Mouse (Mus musculus) mouse trophoblast stem cell (cell line): ENCODE measurements around the gene Plekhh2.

Source experiments
- in situ Hi-C, 2 experiments: fragments of 300-500 bp; cut with MseI, MboI; formaldehyde crosslinking; loops; 2 replicates in 1 of 2; 3 replicates in 1 of 2; pipeline ENCODE4 v1.15.1; 2025

Gene Plekhh2

DNA sequence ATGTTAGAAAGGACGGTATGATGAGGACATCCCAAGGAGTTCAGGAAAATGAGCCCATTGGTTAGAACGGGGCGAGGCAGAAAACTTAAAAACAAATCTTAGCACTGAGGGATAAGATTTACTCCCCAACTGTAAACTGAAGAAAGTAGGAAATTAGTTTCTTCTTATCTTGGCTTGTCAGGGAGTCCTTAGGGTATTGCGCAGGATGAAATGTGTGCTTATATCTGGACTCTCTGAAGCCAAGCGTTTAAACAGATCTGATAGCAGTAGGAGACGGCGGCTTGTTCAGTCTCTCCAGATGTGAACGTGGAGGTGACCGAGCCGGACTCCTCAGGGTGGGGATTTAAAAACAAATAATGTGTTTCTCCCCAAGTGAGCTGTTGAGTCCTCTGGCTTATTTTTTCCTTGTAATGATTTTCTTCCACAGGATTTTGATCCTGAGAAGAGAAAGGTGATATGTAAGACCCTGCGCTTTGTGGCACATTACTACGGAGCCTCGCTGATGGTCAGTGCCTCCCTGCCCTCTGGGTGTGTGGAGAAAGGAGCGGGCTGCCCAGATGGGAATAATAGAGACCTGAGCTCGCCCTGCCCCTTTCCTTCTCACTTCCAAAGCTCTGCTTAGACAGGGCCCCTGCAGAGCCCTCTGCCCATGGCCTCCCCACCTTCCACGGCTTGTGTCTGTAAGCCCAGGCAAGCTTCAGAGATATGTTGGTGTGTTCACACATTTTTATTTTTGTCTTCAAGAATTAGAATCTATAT lies 132.8 kb downstream of the Plekhh2 start:
- in situ Hi-C loops, result no loop called here

DNA sequence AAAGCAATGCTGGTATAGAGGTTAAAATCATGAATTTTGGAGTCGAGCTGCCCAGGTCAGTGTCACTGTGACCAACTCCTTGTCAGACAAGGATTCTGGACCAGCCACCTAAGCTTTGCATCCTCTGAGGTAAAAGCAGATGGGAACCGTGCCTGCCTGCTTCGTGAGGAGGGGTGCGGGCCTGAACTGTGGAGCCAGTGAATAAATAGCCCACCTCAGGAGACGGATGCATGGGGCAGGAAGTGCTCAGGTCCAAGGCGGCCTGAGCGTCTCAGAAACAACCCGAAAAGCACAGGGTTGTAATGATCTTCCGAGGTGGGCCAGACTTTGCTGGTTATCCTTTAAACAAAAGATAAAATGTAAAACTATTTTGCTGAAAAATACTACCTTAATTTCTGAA lies 133.4 kb downstream of the Plekhh2 start:
- in situ Hi-C loops, result no loop called here

DNA sequence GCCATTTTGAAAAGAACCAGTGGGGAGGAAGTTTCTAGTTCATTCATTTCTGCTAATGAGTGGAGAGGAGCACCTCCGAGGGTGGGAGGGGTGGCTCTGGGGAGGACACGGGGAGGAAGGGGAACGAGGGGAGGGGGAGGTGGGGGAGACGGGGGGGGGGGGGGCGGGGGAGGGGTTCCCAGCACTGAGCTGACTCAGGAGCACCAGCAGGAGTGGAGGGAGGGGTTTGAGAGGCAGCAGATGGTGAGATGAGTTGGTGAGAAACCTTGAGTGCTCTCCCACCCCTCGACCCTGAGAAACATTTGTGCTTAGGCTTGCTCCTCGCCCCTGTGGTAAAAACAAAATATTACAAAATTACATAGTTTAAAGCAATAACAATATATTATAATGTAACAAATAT lies 134.2 kb downstream of the Plekhh2 start:
- in situ Hi-C loops, result no loop called here

DNA sequence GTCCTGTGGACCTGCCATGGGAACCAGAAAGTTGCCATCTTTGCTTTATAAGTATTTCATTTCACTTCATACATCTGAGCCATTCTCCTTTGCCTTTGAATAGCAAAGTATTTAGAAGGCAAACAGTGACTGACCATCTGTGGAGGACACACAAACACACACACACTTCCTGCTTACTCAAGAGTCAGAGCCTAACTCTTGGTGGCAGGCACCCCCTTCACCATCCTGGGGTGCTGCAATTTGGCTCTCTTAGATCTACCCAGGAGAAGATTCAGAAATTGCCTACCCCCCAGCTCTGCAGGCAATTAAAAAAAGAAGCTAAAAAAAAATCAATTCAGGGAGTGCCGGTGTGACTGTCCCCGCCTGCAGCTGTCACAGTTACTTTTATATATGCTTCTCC lies 134.8 kb downstream of the Plekhh2 start:
- in situ Hi-C loops, result no loop called here

DNA sequence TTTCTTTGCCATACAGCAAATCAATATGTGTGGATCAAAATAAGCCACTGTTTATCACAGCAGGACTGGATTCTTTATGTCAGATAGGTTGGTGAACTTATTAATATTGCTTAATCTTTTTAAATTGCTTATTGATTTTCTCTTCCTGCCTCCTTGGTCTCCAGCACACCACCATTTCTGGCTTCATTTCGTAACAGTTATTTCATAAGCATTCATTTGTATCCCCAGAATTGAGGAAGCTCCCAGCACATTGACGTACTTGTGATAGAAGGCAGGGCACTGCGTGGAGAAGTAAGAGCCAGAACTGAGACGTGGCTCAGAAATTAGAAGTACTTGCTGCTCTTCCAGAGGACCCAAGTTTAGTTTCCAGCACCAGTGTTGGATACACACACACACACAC lies 135.9 kb downstream of the Plekhh2 start:
- in situ Hi-C loops, result no loop called here

DNA sequence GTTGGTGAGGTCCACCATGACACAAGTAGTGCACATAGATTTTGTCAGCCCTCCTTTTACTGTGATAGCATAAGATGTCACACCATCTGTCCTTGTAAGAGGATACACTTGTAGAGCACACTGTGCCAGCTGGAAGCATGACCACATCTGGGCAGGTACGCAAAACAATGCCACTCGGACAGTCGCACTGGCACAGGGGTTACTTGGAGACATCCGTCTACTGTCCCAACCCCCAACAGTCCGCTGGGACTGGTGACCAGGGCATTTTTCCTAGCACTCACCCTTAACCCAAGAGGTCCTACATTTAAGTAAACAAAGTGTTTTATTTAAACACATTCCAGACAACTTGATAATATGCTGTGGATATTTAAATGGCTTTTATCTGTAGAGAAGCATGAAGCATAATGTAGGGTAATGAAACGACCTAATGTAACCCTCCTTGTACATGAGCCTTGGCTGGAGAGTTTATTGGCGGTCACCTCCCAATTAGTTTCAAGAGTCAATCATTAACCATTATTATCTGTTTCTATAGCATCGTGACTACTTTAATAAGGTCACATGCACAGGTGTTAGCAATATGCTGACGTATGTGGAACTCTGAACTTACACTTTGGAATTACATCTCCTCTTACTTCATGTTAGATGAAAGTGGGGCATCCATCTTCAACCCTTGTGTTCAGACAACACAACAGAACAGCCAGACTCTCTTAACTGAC lies 138.8 kb downstream of the Plekhh2 start:
- in situ Hi-C loops, result no loop called here

DNA sequence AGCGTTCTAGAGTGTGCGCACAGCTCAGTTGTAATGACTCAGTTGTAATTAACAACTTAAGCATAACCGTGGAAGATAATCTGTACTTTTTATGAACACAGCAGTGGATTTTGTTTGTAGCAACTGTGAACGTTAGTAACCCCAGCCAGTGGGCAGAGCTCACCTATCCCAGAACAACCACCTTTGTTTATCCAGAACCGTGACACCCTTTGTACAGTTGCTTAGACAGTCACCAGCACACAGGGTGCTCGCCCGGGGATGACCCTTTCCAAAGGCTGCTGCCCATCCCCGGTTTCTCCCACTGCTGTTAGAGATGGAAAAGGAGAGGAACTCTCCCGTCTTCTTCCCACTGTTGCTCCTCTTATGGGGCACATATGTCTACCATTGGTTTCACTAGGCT lies 141.8 kb downstream of the Plekhh2 start:
- in situ Hi-C loops, result no loop called here

DNA sequence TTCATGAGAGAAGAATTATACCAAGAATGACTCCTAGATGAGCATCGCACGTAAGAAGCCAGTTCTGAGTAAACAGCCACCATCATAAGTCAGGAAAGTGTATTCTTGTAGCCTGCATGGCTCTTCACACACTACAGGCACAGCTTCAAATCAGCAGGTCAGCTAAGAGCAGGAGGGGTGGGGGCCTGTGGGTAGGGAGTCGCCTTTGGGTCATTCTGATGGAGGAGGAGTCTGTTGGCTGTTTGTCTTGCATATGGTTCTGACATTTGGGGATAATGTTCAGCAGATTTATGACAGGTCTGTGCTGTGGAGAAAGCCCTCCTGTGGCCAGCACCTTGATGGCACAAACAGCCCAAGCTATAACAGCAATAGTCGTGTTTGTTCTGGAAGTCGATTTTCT lies 144.5 kb downstream of the Plekhh2 start:
- in situ Hi-C loops, result no loop called here

DNA sequence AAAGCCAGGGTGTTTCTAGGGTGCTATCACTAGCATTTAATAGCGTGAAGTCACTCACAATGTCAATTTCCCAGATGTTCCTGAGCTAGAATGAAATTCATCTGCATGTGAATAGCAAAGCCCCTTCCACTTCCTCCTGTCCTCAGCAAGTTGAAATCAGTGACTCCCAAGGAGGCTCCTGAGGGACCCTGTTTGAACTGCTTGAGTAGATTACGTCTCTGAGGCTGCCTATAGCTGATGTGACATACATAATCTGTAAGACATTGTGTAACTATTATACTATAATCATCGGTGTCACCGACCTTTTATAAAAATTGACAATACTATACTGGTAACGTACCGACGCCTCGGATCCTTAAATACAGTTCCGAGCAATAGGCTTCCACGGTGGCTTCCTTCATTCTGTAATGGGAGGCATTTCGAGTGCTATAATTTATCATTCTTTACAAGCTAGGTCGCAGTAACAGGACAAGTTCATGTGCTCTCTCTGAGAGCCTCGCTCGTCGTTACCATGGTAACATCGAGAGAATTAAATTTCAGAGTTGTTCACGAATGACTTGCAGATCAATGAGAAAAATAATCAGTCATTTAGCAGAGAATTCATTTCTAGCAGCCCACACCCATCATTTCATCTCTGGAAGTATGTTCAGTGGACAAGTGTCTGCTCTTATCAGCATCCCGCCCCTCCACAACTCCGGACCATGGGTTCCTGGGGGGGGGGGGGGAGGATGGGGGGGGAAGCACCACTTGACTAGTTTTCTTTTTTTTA lies 145.1 kb downstream of the Plekhh2 start:
- in situ Hi-C loops, result no loop called here

DNA sequence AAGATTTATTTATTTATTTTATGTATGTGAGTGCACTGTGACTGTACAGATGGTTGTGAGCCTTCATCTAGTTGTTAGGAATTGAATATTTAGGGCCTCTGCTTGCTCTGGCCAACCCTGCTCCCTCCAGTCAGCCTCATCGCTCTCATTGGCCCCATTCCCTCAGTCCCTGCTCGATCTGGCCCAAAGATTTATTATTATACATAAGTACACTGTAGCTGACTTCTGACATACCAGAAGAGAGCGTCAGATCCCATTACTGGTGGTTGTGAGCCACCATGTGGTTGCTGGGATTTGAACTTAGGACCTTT lies 145.7 kb downstream of the Plekhh2 start:
- in situ Hi-C loops, result no loop called here

DNA sequence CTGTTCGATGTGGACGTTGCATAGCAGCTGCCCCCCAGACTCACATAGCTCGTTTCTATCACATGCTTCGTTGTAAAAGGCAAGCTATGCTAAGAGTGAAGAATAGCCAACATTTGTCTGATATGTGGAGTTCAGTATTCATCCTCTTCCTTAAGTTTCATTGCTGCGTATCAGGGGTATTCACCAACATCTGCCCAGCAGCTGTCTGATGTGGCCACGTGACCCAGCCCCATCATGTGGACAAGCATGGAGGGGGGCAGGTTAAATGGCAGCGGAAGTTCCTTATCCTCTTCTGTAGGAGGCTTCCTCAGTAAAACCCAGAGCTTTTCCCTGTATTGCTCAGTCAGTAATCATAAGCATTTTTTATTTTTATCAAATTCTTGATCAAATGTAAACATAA lies 146.1 kb downstream of the Plekhh2 start:
- in situ Hi-C loops, result no loop called here

DNA sequence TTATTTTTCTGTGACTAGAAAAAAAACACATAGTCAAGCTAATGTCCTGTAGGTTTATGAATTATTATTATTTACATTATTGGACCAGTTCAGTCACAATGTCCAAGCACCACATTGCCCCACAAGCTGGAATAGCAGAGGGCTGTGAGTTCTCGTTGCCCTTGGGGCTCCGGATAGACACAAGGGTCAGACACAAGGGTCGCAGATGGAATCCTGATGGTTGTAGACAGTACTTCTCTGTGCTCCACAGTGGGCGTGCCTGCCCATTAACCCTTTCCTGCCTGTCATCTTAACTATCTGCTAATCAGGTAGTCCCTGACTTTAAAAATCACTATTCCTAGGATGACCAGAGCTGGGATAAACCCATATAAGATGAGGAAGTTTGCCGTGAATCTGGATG lies 146.5 kb downstream of the Plekhh2 start:
- in situ Hi-C loops, result no loop called here

DNA sequence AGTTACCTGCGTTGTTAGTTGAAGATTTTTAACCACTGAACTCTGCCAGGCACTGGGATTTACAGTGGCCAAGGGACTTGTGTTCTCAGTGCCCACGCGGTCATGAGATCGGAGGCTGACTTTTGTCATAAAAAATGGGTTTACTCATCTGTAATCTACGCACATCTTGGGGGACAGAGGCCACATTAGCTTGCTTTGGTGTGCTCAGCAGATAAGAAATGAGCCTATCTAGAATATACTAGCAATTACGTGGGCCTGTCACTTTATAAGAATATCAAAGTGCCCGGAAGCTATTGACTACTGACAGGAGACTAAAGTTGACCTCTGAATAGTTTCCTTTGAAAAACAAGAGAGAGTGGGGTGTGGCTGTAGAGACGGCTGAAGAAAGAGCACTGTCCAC lies 147.3 kb downstream of the Plekhh2 start:
- in situ Hi-C loops, result no loop called here

DNA sequence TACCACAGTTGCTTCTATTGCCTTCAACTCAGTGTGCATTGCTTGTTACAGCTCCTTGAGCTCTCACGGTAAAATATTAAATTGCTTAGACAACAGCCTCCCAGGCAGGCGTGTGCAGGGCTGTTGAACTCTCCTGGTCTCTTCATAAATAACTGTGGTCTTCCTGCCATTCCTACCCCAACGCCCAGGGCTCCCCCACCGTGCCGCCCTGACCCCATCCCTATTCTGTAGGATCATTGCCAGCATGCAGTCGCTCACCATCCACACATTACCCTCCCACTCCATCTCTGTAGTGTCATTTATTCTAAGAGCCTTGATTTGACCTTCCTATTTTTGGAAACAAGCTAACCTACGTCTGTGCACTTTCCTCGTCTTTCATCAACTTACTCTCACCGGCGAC lies 153.4 kb downstream of the Plekhh2 start:
- in situ Hi-C loops, result no loop called here

DNA sequence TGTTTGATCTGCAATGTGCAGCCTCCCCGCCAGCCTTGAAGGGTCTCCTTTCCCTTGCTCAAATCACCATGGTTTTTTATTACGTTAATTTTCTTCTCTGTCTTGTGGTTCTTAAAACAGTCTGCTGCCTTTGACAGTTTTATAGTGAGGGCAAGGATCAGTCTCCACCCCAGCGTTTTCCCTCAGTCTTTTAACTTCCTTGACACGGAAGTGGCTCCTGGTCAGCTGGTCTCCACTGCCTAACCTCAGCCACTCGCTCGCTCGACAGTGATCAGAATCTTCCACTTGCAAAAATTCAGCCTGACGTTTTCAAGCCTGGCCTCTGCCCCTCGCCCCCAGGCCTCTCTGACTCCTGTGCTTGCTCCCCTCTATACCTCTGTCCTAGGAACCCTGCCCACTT lies 154.0 kb downstream of the Plekhh2 start:
- in situ Hi-C loops, result no loop called here

DNA sequence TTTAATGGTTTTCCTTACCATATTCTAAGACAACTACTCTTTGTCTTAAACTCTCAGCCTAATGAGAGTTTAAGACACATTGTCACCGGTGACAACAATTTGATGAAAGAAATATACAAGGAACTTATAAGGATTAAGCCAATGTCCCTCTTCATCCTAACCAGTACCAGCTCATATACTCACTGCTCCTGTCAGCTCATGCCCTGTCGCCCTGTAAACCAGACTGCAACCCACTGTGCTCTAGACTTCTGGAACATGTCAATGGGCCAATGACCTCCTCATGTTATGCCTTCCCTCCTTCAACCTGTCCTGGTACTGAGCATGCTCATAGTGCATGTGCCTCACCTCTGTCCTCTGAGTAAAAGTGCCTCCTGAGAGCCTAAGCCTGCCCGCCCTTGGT lies 156.2 kb downstream of the Plekhh2 start:
- in situ Hi-C loops, result no loop called here
